Mouse (Mus musculus) c-Kit-negative CD71-positive TER-119-positive erythroid progenitor cells, embryonic 14.5 days (primary cell): ENCODE data around the gene Fscn1.

Experiments
- DNase-seq: peaks from one replicate; pipeline ENCODE4 v3.0.0-alpha.2; 2013; ENCODE audit warnings: low read depth, low spot score

The Fscn1 gene

GRCm38 (mm10) chr5:142935642-142936335 lies 24.4 kb upstream of the Fscn1 start:
- DNase-seq, result peak; percentile 72

- peak; percentile 71 for DNase-seq
These were observed 23.8 kb upstream of the Fscn1 start for GRCm38 (mm10) chr5:142936336-142936719.

GRCm38 (mm10) chr5:142937956-142938727 lies 22.0 kb upstream of the Fscn1 start:
- no peak for DNase-seq

GRCm38 (mm10) chr5:142940393-142940792 lies 19.8 kb upstream of the Fscn1 start:
- no peak for DNase-seq

- no peak for DNase-seq
These were observed 15.0 kb upstream of the Fscn1 start for GRCm38 (mm10) chr5:142944979-142945682.

GRCm38 (mm10) chr5:142947460-142947859 lies 12.7 kb upstream of the Fscn1 start:
- no peak for DNase-seq

GRCm38 (mm10) chr5:142949580-142949979 lies 10.6 kb upstream of the Fscn1 start:
- DNase-seq, result no peak

GRCm38 (mm10) chr5:142950405-142950804 lies 9.7 kb upstream of the Fscn1 start:
- no peak for DNase-seq

- no peak for DNase-seq
These were observed 6.5 kb upstream of the Fscn1 start for GRCm38 (mm10) chr5:142953641-142954040.

GRCm38 (mm10) chr5:142956956-142957703 lies 3.0 kb upstream of the Fscn1 start:
- DNase-seq, result no peak

GRCm38 (mm10) chr5:142958464-142958863 lies 1.7 kb upstream of the Fscn1 start:
- no peak for DNase-seq

GRCm38 (mm10) chr5:142959156-142959555 lies 987 bp upstream of the Fscn1 start:
- DNase-seq, result no peak

GRCm38 (mm10) chr5:142960775-142961271 lies 680 bp downstream of the Fscn1 start:
- DNase-seq, result no peak

GRCm38 (mm10) chr5:142961398-142961880 lies 1.3 kb downstream of the Fscn1 start:
- no peak for DNase-seq

- no peak for DNase-seq
These were observed 1.8 kb downstream of the Fscn1 start for GRCm38 (mm10) chr5:142961881-142962443.

GRCm38 (mm10) chr5:142962444-142962961 lies 2.4 kb downstream of the Fscn1 start:
- DNase-seq, result no peak

- DNase-seq, result no peak
These were observed 3.0 kb downstream of the Fscn1 start for GRCm38 (mm10) chr5:142963003-142963704.

GRCm38 (mm10) chr5:142963705-142964494 lies 3.8 kb downstream of the Fscn1 start:
- no peak for DNase-seq

- no peak for DNase-seq
These were observed 4.5 kb downstream of the Fscn1 start for GRCm38 (mm10) chr5:142964650-142965049.
